Mouse (Mus musculus) Muller cell, postnatal 12 days (primary cell): Measurements from ENCODE around the gene Actr3.

Source experiments
- DNase-seq: peaks from one replicate; pipeline ENCODE4 v3.0.0-alpha.2; 2015; ENCODE audit errors: inconsistent ontology term

Gene Actr3

DNA sequence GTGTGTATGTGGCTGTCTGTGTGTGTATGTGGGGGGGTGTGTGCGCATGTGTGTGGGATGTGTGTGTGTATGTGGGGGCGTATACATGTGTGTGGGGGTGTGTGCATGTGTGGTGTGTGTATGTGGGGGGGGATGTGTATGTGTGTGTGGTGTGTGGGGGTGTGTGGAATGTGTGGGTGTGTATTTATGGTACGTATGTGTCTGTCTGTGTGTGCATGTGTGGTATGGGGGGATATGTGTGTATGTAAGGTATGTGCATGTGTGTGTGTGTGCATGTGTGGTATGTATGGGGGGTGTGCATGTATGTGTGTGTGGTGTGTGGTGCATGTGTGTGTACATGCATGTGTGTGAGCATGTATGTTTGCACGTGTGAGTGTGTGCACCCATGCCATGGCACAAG is 70.0 kb downstream of the Actr3 start:
- DNase-seq = no peak

DNA sequence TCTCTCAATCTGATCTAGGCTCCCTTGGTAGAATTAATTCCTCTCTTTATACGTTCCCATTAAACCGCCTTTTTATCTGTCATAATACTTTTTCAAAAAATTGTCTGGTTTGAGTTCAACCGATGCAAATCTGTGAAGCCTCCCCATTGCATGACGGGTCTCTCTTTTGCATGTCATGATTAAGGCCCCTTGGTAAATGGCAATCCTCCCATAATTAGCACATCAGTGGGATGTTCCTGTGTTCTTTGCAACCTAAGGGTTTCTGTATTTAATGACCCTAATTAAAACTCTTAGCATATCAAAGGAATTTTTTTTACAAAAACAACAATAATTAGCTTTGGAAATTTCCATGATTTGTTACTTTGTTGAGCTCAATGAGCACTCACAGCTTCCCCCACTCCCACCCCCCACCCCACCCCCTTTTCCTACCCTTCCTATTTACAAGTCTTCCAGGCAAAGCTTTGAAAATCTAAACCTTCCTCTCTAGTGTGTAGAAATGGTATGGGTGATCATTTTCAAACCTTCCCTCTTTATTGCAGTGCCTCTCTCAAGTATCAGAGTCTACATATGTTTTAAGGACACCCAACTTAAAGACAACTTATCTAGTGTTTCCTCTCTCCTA is 84.0 kb downstream of the Actr3 start:
- DNase-seq = no peak

DNA sequence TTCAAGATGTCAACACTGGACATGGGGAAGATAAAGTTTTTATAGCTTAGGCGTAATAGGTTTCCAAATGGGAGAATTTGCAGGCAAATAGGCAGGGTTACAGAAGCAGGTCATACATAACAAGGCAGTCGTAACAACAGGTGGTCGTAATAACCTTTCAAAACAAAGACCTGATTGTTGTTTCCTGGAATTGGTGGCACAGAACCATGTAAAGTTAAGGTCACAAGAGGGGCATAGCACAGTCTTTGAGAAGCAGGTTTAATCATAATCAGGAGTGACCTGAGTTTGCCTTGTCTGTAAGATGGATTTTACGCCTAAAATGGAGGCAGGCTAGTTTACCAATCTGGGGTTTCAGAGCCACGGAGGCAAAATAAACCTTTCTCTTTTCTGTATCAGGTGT is 84.7 kb downstream of the Actr3 start:
- no peak for DNase-seq

GRCm38 (mm10) chr1:125345854-125346253 is 89.7 kb downstream of the Actr3 start:
- no peak for DNase-seq

DNA sequence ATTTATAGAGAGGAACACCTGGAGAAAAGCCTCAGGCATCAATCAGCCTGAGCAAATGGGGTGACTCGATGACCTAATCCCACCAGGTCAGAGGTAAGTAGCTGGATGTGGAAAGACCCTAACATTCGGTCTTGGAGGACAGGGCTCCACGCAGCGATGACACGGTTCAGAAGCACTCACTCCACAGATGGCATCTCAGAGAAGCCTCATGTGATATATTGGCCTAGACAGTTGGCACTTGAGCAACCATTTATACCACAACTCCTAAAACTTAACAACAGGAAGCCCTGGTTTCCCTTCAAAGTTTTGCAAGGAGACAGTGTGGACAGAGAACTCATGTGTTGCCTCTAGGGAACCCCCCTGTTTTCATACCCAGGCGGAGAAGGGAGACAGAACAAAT is 90.1 kb downstream of the Actr3 start:
- DNase-seq = no peak

DNA sequence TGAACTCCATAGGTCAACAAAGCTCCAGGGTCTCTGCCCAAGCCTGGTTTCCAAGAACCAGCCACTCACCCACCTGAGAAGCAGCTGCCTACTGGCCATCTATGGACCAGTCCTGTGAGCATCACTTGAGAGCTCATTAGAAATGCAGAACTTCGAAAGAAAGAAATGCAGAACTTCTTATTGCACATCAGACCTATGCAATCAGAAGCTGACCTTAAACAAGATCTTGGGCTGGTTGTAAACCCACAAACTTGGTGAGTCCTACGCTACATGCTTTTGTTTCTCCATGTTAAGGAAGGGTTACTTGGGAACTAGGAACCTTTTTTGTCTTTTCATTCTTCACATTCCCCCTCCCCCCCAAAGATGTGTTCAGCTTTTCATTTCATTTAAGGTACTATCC is 92.4 kb downstream of the Actr3 start:
- DNase-seq = no peak
